ENCODE assay signal across 8 mouse cellular contexts in the genomic region with DNA sequence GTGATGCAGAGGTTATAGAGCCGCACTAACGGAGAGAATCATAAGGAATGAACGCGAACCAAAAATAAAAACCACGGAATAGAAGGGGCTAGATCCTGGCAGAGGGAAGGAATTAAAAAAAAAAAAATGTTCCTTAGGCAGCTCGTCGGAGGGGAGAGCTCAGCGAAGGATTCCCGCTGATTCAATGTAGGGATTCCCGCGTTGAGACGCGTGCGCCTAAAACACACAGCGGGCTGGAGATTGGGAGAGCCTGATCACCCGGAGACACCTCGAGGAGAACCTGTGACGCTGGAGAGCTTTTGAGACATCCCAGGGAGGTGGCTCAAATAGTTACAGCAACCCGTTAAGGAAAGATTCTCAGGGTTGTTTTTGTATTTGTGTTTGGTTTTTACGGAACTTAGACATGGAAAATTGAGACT. TPM values are rescaled to one million over a fixed set of nuclear protein-coding genes. Genes with fewer than 3 reads are reported as not detected.
DNase-seq lines count a peak whose midpoint lies in the region; ATAC-seq and TF ChIP-seq lines count a peak whose summit lies in the region.

No protein-coding gene starts in this region.

- no peaks in the 10 kb centered on the region for H3K27me3 ChIP-seq in lung, embryonic 14.5 days (ENCODE audit: insufficient read depth, low read length)
- H3K27me3 ChIP-seq in cerebellum, adult 2 months (ENCODE audit: control insufficient read depth, insufficient read depth, low read length): no peaks in the 10 kb centered on the region; the same call in 1 of the 2 replicates
- H3K27me3 ChIP-seq in forebrain, embryonic 14.5 days (replicated peaks; ENCODE audit: control insufficient read depth, insufficient read depth, low read length): peaks cover 3% of the 10 kb centered on the region; the same call in 1 of the 2 replicates
- peaks cover 36% of the 10 kb centered on the region for H3K27me3 ChIP-seq in limb, embryonic 13.5 days
- H3K27me3 ChIP-seq in neural tube, embryonic 15.5 days (replicated peaks): peaks cover 27% of the 10 kb centered on the region

- H3K9me3 ChIP-seq in lung, embryonic 14.5 days (ENCODE audit: low read depth, low read length): no peaks in the 10 kb centered on the region
- no peaks in the 10 kb centered on the region for H3K9me3 ChIP-seq in forebrain, embryonic 14.5 days (replicated peaks; ENCODE audit: control insufficient read depth, low read length)
- H3K9me3 ChIP-seq in limb, embryonic 13.5 days: no peaks in the 10 kb centered on the region
- H3K9me3 ChIP-seq in neural tube, embryonic 15.5 days (replicated peaks): no peaks in the 10 kb centered on the region

- peak; percentile 59 for ATAC-seq in lung, embryonic 14.5 days (ENCODE audit: insufficient read depth)
- ATAC-seq in forebrain, embryonic 14.5 days: peak; percentile 54; the same call in 1 of the 2 replicates
- ATAC-seq in limb, embryonic 13.5 days (ENCODE audit: low FRiP score, low read depth): no peak
- peak; percentile 53; the same call in 1 of the 2 replicates for ATAC-seq in neural tube, embryonic 15.5 days (ENCODE audit: low FRiP score)

- H3K36me3 ChIP-seq in lung, embryonic 14.5 days (ENCODE audit: insufficient read depth): 0 out of 2 replicates have a peak, but pooled peaks cover 5% of the 10 kb centered on the region
- H3K36me3 ChIP-seq in forebrain, embryonic 14.5 days (ENCODE audit: control insufficient read depth, insufficient read depth, low read length): peaks cover 7% of the 10 kb centered on the region; the same call in 1 of the 2 replicates
- no peaks in the 10 kb centered on the region for H3K36me3 ChIP-seq in limb, embryonic 13.5 days
- peaks cover 5% of the 10 kb centered on the region for H3K36me3 ChIP-seq in neural tube, embryonic 15.5 days

- DNase-seq in lung, embryonic 14.5 days: peak; percentile 59
- DNase-seq in lung, postnatal 36 days: no peak
- DNase-seq in cerebellum, adult 2 months: peak; percentile 51
- peak; percentile 63 for DNase-seq in forebrain, embryonic 14.5 days (ENCODE audit: low spot score)
- no peak for DNase-seq in ovary, postnatal 14 days (ENCODE audit: low spot score)
- DNase-seq in thymus, postnatal 10 days (ENCODE audit: low spot score in 2 of 2): no peak

- H3K27ac ChIP-seq in lung, embryonic 14.5 days (ENCODE audit: low read depth): no peak overlapping the region
- no peak overlapping the region for H3K27ac ChIP-seq in cerebellum, adult 2 months (ENCODE audit: insufficient read depth, low read length)
- H3K27ac ChIP-seq in forebrain, embryonic 14.5 days (ENCODE audit: low read depth, low read length): no peak overlapping the region
- no peak overlapping the region for H3K27ac ChIP-seq in limb, embryonic 13.5 days
- H3K27ac ChIP-seq in neural tube, embryonic 15.5 days (replicated peaks): no peak overlapping the region; the same call in 1 of the 2 replicates

- H3K9ac ChIP-seq in lung, embryonic 14.5 days: peak overlapping the region; percentile 6; the same call in 1 of the 2 replicates
- peak overlapping the region; percentile 29 for H3K9ac ChIP-seq in forebrain, embryonic 14.5 days (ENCODE audit: low read length)
- 0 out of 2 replicates have a peak overlapping the region, but pooled peaks have one; percentile 14 for H3K9ac ChIP-seq in limb, embryonic 13.5 days
- peak overlapping the region; percentile 41 for H3K9ac ChIP-seq in neural tube, embryonic 15.5 days (replicated peaks)

- no peak for TF ChIP-seq CTCF in lung, embryonic 14.5 days (IDR thresholded peaks at IDR 0.05; ENCODE audit: low read depth)
- no peak for TF ChIP-seq CTCF in cerebellum, adult 2 months (IDR thresholded peaks at IDR 0.05; ENCODE audit: borderline replicate concordance, insufficient read depth, low read depth, low read length)

- H3K4me3 ChIP-seq in lung, embryonic 14.5 days (ENCODE audit: low read depth, low read length): peak overlapping the region; percentile 38
- H3K4me3 ChIP-seq in cerebellum, adult 2 months (replicated peaks; ENCODE audit: insufficient read depth, low read depth, low read length): peak overlapping the region; percentile 84
- peak overlapping the region; percentile 27 for H3K4me3 ChIP-seq in forebrain, embryonic 14.5 days (ENCODE audit: low read depth, low read length)
- H3K4me3 ChIP-seq in limb, embryonic 13.5 days: peak overlapping the region; percentile 40
- H3K4me3 ChIP-seq in neural tube, embryonic 15.5 days (replicated peaks): peak overlapping the region; percentile 46

- TF ChIP-seq POLR2A in cerebellum, adult 2 months (IDR thresholded peaks at IDR 0.05; ENCODE audit: borderline replicate concordance, insufficient read depth, low read length): no peak

- peak overlapping the region; percentile 67 for H3K4me2 ChIP-seq in lung, embryonic 14.5 days
- peak overlapping the region; percentile 49 for H3K4me2 ChIP-seq in forebrain, embryonic 14.5 days (ENCODE audit: low read length)
- H3K4me2 ChIP-seq in limb, embryonic 13.5 days (replicated peaks): peak overlapping the region; percentile 65
- H3K4me2 ChIP-seq in neural tube, embryonic 15.5 days: peak overlapping the region; percentile 67

- no peaks in the 10 kb centered on the region for H3K4me1 ChIP-seq in lung, embryonic 14.5 days (ENCODE audit: insufficient read depth)
- no peaks in the 10 kb centered on the region for H3K4me1 ChIP-seq in cerebellum, adult 2 months (ENCODE audit: control insufficient read depth, insufficient read depth, low read length)
- H3K4me1 ChIP-seq in forebrain, embryonic 14.5 days (ENCODE audit: control insufficient read depth, insufficient read depth, low read length): no peaks in the 10 kb centered on the region
- H3K4me1 ChIP-seq in limb, embryonic 13.5 days: peaks cover 9% of the 10 kb centered on the region
- H3K4me1 ChIP-seq in neural tube, embryonic 15.5 days: peaks cover 16% of the 10 kb centered on the region

- WGBS in lung, embryonic 14.5 days: under 1% methylated on average over 20 of the region's 20 CpGs
- WGBS in cerebellum, adult 2 months: 1% methylated on average over 20 of the region's 20 CpGs
- WGBS in forebrain, embryonic 14.5 days: under 1% methylated on average over 20 of the region's 20 CpGs
- WGBS in limb, embryonic 13.5 days: under 1% methylated on average over 20 of the region's 20 CpGs
- WGBS in neural tube, embryonic 15.5 days: under 1% methylated on average over 20 of the region's 20 CpGs

RNA-seq across cellular contexts. Expression of a gene that starts 11.4 kb away (rescaled TPM):
- polyA plus RNA-seq in lung, embryonic 14.5 days (2014; fragmentation: Nextera tagmentation; extraction: Ambion mirVana): 12.7 and 13.5 TPM in 2 replicates
- 9.8 and 10.7 TPM in 2 replicates for polyA plus RNA-seq in cerebellum, adult 2 months (2012; rRNA removed)
- polyA plus RNA-seq in forebrain, embryonic 14.5 days (2014; fragmentation: Nextera tagmentation; extraction: Ambion mirVana): 12.9 and 13.8 TPM in 2 replicates
- polyA plus RNA-seq in limb, embryonic 13.5 days (2015; fragmentation: Nextera tagmentation; extraction: Ambion mirVana): 13.4 and 14.8 TPM in 2 replicates
- 9.3 and 10.3 TPM in 2 replicates for polyA plus RNA-seq in neural tube, embryonic 15.5 days (2015; fragmentation: Nextera tagmentation; extraction: Ambion mirVana)

RNA-seq across cellular contexts. Expression of a gene that starts 43.2 kb away (rescaled TPM):
- polyA plus RNA-seq in lung, embryonic 14.5 days (2014; fragmentation: Nextera tagmentation; extraction: Ambion mirVana): 54.5 and 59.3 TPM in 2 replicates
- polyA plus RNA-seq in cerebellum, adult 2 months (2012; rRNA removed): 14.6 and 16.0 TPM in 2 replicates
- 49.6 and 59.5 TPM in 2 replicates for polyA plus RNA-seq in forebrain, embryonic 14.5 days (2014; fragmentation: Nextera tagmentation; extraction: Ambion mirVana)
- 65.0 and 70.3 TPM in 2 replicates for polyA plus RNA-seq in limb, embryonic 13.5 days (2015; fragmentation: Nextera tagmentation; extraction: Ambion mirVana)
- polyA plus RNA-seq in neural tube, embryonic 15.5 days (2015; fragmentation: Nextera tagmentation; extraction: Ambion mirVana): 46.2 and 49.0 TPM in 2 replicates

RNA-seq across cellular contexts. Expression of a gene that starts 53.5 kb away (rescaled TPM):
- polyA plus RNA-seq in lung, embryonic 14.5 days (2014; fragmentation: Nextera tagmentation; extraction: Ambion mirVana): 0.07 and 0.18 TPM in 2 replicates
- 0.21 and 0.32 TPM in 2 replicates for polyA plus RNA-seq in cerebellum, adult 2 months (2012; rRNA removed)
- 0.22 TPM in 1 of 2 replicates, not detected in the other for polyA plus RNA-seq in forebrain, embryonic 14.5 days (2014; fragmentation: Nextera tagmentation; extraction: Ambion mirVana)
- polyA plus RNA-seq in limb, embryonic 13.5 days (2015; fragmentation: Nextera tagmentation; extraction: Ambion mirVana): 0.19 and 0.45 TPM in 2 replicates
- polyA plus RNA-seq in neural tube, embryonic 15.5 days (2015; fragmentation: Nextera tagmentation; extraction: Ambion mirVana): 0.15 TPM in 1 of 2 replicates, not detected in the other

Comparison
In these comparisons a context has a peak if more than half of its experiments do, and no peak if none do; other contexts are left out.
1. DNase-seq: peak in lung, embryonic 14.5 days (single experiment), cerebellum, adult 2 months (2 of 2) and forebrain, embryonic 14.5 days (single experiment); none in lung, postnatal 36 days (single experiment), ovary, postnatal 14 days (single experiment) and thymus, postnatal 10 days (0 of 2).
2. H3K4me3 ChIP-seq: peak in every context shown above with its lines; median percentile 84 in cerebellum, adult 2 months; 46 in neural tube, embryonic 15.5 days; 40 in limb, embryonic 13.5 days; 38 in lung, embryonic 14.5 days; 27 in forebrain, embryonic 14.5 days.
3. Peak in every context shown above with its lines, with median percentiles within 50 percentile points of each other: H3K4me2 ChIP-seq and H3K9ac ChIP-seq.